Mouse (Mus musculus) thymus, adult 2 months (tissue): ENCODE results near the gene Qrfp. TPM values are rescaled to one million over a fixed set of nuclear protein-coding genes. Genes with fewer than 3 reads are reported as not detected.

Experiments
- DNase-seq: peaks from one replicate; pipeline ENCODE4 v3.0.0; 2021
- H3K27ac ChIP-seq: fragments of 200-500 bp; 2 replicates; pipeline ENCODE4 v1.5.1; 2012; ENCODE audit warnings: low read length, control low read depth; ENCODE audit not compliant: control insufficient read depth, insufficient read depth
- H3K27me3 ChIP-seq: fragments of 200-500 bp; 2 replicates; pipeline ENCODE4 v1.6.1; 2012; ENCODE audit warnings: mild to moderate bottlenecking, low read length, moderate library complexity, mixed read lengths; ENCODE audit not compliant: control insufficient read depth, insufficient read depth
- H3K36me3 ChIP-seq: fragments of 200-500 bp; 2 replicates; pipeline ENCODE4 v1.6.1; 2012; ENCODE audit warnings: mild to moderate bottlenecking, low read length, moderate library complexity; ENCODE audit not compliant: control insufficient read depth, insufficient read depth
- H3K4me1 ChIP-seq: fragments of 200-500 bp; replicated peaks from 2 replicates; pipeline ENCODE4 v1.6.1; 2012; ENCODE audit warnings: low read length; ENCODE audit not compliant: control insufficient read depth, insufficient read depth
- H3K4me3 ChIP-seq: fragments of 200-500 bp; 2 replicates; pipeline ENCODE4 v1.5.1; 2012; ENCODE audit warnings: mild to moderate bottlenecking, low read length, control low read depth, moderate library complexity; ENCODE audit not compliant: control insufficient read depth, insufficient read depth
- CTCF ChIP-seq: fragments of 200-500 bp; IDR thresholded peaks from 2 replicates; pipeline ENCODE4 v1.5.1; 2012; ENCODE audit warnings: mild to moderate bottlenecking, control low read depth, low read length, moderate library complexity, borderline replicate concordance; ENCODE audit not compliant: control insufficient read depth, poor library complexity, insufficient read depth; ENCODE audit errors: extremely low read depth
- POLR2A ChIP-seq: fragments of 200-500 bp; IDR thresholded peaks from 2 replicates; pipeline ENCODE4 v1.6.1; 2012; ENCODE audit warnings: mild to moderate bottlenecking, low read length, control low read depth, moderate library complexity; ENCODE audit not compliant: control insufficient read depth, poor library complexity, insufficient read depth; ENCODE audit errors: extremely low read depth
- WGBS: fragments of 180-500 bp; shearing (Covaris S2); methylation state at CpG from one replicate; pipeline ENCODE4 v1.1.7; 2018; 5-methylcytosine and 5-hydroxymethylcytosine counted together
- polyA plus RNA-seq: library from polyadenylated mRNA; depleted of rRNA; stranded (reverse); fragments of >200 nt; gene quantifications from 2 replicates; pipeline ENCODE4 v1.2.3, GENCODE M21; 2012

Gene Qrfp
- polyA plus RNA-seq, 1 experiment = 0.73 TPM

DNA sequence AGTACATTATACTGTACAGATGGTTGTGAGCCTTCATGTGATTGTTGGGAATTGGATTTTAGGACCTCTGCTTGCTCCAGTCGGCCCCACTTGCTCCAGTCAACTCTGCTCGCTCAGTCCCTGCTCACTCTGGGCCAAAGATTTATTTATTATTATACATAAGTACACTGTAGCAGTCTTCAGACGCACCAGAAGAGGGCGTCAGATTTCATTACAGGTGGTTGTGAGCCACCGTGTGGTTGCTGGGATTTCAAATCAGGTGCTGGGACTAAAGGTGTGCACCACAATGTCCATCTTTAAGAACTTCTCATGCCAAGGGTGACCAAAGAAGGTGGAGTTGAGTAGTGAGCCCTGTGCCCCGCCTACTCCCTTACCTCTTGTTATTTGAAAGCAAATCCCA lies 17.8 kb downstream of the Qrfp start:
- DNase-seq = no peak
- H3K27me3 ChIP-seq = no peaks in the 10 kb centered on the region
- no peak overlapping the region for H3K27ac ChIP-seq
- H3K36me3 ChIP-seq = peaks cover 65% of the 10 kb centered on the region
- no peak overlapping the region for H3K4me3 ChIP-seq
- 90% methylated on average over 6 of the region's 6 CpGs for WGBS
- TF ChIP-seq POLR2A (no peak), CTCF (no peak)
- H3K4me1 ChIP-seq = no peaks in the 10 kb centered on the region

- H3K4me3 ChIP-seq = no peak overlapping the region
- DNase-seq = no peak
- no peak overlapping the region for H3K27ac ChIP-seq
- H3K27me3 ChIP-seq = no peaks in the 10 kb centered on the region
- H3K36me3 ChIP-seq = peaks cover 51% of the 10 kb centered on the region
- no peaks in the 10 kb centered on the region for H3K4me1 ChIP-seq
- TF ChIP-seq CTCF (no peak), POLR2A (no peak)
- WGBS = 96% methylated on average over 8 of the region's 8 CpGs
Measured at GRCm38 (mm10) chr2:31791260-31791659, 19.1 kb downstream of the Qrfp start.

GRCm38 (mm10) chr2:31790728-31791251 lies 19.6 kb downstream of the Qrfp start:
- Histone ChIP-seq H3K4me3 (no peak overlapping the region), H3K27me3 (no peaks in the 10 kb centered on the region), H3K4me1 (no peaks in the 10 kb centered on the region), H3K36me3 (peaks cover 50% of the 10 kb centered on the region), H3K27ac (no peak overlapping the region)
- DNase-seq = no peak
- WGBS = 95% methylated on average over 13 of the region's 13 CpGs
- TF ChIP-seq POLR2A (no peak), CTCF (no peak)

DNA sequence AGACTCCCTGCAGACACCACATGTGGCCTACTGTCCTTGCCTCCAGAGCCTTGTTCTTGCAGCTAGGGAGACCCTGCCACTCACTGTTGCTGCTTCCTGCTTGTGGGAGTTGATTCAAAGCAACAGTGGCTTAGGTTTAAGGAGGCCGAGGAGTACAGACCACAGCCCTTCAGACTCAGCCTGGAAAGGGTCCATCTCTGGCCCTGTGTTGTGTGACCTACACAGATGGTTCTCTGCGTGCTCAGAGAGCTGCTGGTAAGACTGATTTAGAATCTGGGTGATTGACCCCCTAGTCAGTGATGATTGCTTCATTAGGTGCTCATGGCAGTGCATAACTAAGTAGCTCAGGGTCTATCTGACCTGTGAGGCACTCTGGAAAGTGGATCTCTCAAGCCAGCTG lies 21.2 kb downstream of the Qrfp start:
- Histone ChIP-seq H3K4me3 (no peak overlapping the region), H3K36me3 (peaks cover 42% of the 10 kb centered on the region), H3K4me1 (no peaks in the 10 kb centered on the region), H3K27me3 (no peaks in the 10 kb centered on the region), H3K27ac (no peak overlapping the region)
- 93% methylated on average over 2 of the region's 2 CpGs for WGBS
- TF ChIP-seq POLR2A (no peak), CTCF (no peak)
- DNase-seq = no peak

DNA sequence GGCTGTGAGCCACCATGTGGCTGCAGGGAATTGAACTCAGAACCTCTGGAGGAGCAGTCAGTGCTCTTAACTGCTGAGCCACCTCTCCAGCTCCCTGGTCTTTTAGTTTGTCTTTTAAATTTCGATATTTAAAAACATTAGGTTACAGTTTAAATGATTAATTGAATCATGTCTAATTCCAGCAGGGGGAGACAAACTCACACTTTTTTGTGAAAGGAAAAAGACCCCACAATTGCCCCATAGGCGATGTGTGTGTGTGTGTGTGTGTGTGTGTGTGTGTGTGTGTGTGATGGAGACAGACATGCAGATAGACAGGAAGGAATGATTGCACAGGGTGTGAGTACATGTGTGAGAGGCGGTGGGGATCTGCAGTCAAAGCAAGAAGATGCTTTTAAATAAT lies 22.2 kb downstream of the Qrfp start:
- Histone ChIP-seq H3K27ac (no peak overlapping the region), H3K4me1 (no peaks in the 10 kb centered on the region), H3K36me3 (peaks cover 42% of the 10 kb centered on the region), H3K27me3 (no peaks in the 10 kb centered on the region), H3K4me3 (no peak overlapping the region)
- 87% methylated on average over 3 of the region's 3 CpGs for WGBS
- no peak for DNase-seq
- TF ChIP-seq POLR2A (no peak), CTCF (no peak)

DNA sequence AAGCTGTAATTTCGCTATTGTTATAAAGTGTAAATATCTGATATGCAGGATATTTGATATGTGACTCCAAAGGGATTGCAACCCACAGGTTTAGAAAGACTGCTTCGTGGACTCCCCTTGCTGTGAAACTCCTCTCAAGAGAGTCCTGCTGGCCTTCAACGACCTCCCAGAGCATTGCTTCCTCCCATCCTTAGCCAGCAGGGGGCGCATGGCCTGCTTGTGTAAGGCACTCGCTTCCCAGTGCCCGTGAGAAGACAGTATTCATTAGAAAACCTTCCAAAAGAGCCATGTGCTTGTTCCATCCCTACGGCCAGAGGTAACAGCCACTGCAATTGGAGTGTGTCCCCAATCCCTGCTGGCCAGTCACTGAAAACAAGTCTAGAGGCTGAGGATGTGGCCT lies 23.4 kb downstream of the Qrfp start:
- Histone ChIP-seq H3K27ac (no peak overlapping the region), H3K27me3 (no peaks in the 10 kb centered on the region), H3K4me3 (no peak overlapping the region), H3K4me1 (no peaks in the 10 kb centered on the region), H3K36me3 (peaks cover 36% of the 10 kb centered on the region)
- TF ChIP-seq CTCF (peak; percentile 96), POLR2A (no peak)
- DNase-seq = peak; percentile 77
- WGBS = 37% methylated on average over 7 of the region's 7 CpGs

DNA sequence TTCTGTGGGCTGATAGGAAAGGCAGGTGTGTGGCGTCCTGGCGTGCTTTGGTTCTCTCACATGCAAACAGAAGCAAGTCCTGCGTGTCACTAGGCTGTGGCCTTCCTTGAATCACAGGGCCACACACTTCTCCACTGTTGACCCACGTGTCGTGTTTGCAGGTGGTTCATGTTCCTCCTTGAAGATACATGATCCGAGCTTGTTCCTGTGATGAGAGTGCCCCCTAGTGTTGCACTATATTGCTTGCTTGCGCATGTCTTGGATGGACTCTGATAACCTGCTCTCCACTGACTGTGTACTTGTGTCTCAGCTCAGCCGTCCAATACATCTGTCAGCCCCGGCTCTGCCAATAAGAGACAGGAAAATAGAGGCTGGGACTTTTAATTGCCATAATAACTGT lies 25.3 kb downstream of the Qrfp start:
- H3K27me3 ChIP-seq = no peaks in the 10 kb centered on the region
- H3K4me3 ChIP-seq = no peak overlapping the region
- no peak overlapping the region for H3K27ac ChIP-seq
- WGBS = 35% methylated on average over 9 of the region's 9 CpGs
- H3K4me1 ChIP-seq = no peaks in the 10 kb centered on the region
- DNase-seq = peak; percentile 79
- peaks cover 33% of the 10 kb centered on the region for H3K36me3 ChIP-seq
- TF ChIP-seq CTCF (no peak), POLR2A (no peak)
